In the genomic region with DNA sequence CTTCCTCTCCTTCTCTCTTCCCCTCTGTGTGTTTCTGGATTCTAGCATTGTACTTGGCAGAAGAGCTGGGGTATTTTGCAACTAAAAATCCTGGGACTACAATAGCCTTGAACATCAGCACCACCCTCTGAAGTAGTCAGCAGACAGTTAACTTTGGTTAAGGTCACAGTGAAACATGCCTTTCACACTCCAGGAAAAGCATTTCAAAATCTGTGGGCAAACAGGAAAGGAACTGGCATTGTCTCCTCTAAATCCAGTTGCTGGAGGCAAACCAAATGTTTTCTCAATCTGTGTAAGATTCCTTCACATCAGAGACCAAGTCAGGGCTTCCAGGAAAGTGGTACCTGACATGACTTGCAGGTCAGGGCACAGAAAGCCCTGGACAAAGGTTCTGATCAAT, we compare ENCODE assay signal across 18 mouse cellular contexts.
DNase-seq lines count a peak whose midpoint lies in the region; ATAC-seq and TF ChIP-seq lines count a peak whose summit lies in the region.
"Had no signal": no experiment of that assay in that cellular context is flagged by ENCODE, and none has a peak within 500 bp of the region (broad histone marks: within the 10 kb centered on the region; RNA-seq: fewer than 3 reads in every experiment).

No protein-coding gene starts in this region.

- H3K9me3 ChIP-seq in lung, embryonic 16.5 days (ENCODE audit: control insufficient read depth, low read length) = no peaks in the 10 kb centered on the region
- H3K9me3 ChIP-seq: forebrain, embryonic 13.5 days; G1E; lung, embryonic 15.5 days had no signal

- no peak overlapping the region for H3K4me3 ChIP-seq in lung, embryonic 16.5 days (ENCODE audit: low read length)
- no peak overlapping the region for H3K4me3 ChIP-seq in lung, adult 2 months (replicated peaks; ENCODE audit: extremely low read depth, low read depth, low read length)
- H3K4me3 ChIP-seq: forebrain, embryonic 13.5 days; layer of hippocampus, adult 2 months; lung, embryonic 15.5 days had no signal

- no peak for TF ChIP-seq POLR2A in lung, adult 2 months (IDR thresholded peaks at IDR 0.05; ENCODE audit: borderline replicate concordance, extremely low read depth, low read depth, low read length)

- TF ChIP-seq CTCF in lung, adult 2 months (IDR thresholded peaks at IDR 0.05; ENCODE audit: insufficient read depth, low read length) = no peak

- no peaks in the 10 kb centered on the region for H3K27me3 ChIP-seq in lung, embryonic 16.5 days (ENCODE audit: control insufficient read depth, insufficient read depth, low read depth, low read length)
- H3K27me3 ChIP-seq: forebrain, embryonic 13.5 days; lung, embryonic 15.5 days had no signal

- 0 out of 2 replicates have a peak, but pooled peaks have one; percentile 41 for ATAC-seq in lung, embryonic 16.5 days (ENCODE audit: low read depth)
- ATAC-seq: forebrain, embryonic 13.5 days; hindbrain, embryonic 16.5 days had no signal

- H3K4me2 ChIP-seq in lung, embryonic 16.5 days (ENCODE audit: low read depth, low read length) = no peak overlapping the region
- H3K4me2 ChIP-seq: forebrain, embryonic 13.5 days; lung, embryonic 15.5 days had no signal

- H3K4me1 ChIP-seq in lung, embryonic 16.5 days (replicated peaks; ENCODE audit: control insufficient read depth, insufficient read depth, low read length) = no peaks in the 10 kb centered on the region; the same call in 1 of the 2 replicates
- H3K4me1 ChIP-seq in lung, adult 2 months (ENCODE audit: control insufficient read depth, insufficient read depth, low read length) = peaks cover 3% of the 10 kb centered on the region
- H3K4me1 ChIP-seq: forebrain, embryonic 13.5 days; lung, embryonic 15.5 days had no signal

- peak; percentile 58 for DNase-seq in adrenal gland, adult 8-10 months
- no peak for DNase-seq in adrenal gland, adult 18-20 months (ENCODE audit: low spot score in 2 of 2)
- DNase-seq in lung, adult 2 months = no peak
- DNase-seq in adrenal gland, postnatal 10 days = peak; percentile 57
- peak; percentile 7 for DNase-seq in lung, postnatal 14 days
- no peak for DNase-seq in ovary, adult 18-20 months (ENCODE audit: low spot score)
- DNase-seq: cerebellum, adult 2 months; gastrocnemius, postnatal 14 days; kidney, adult 18-20 months; kidney, postnatal 10 days; layer of hippocampus, postnatal 36 days; thymus, postnatal 36 days had no signal

- no peaks in the 10 kb centered on the region for H3K36me3 ChIP-seq in lung, embryonic 16.5 days (ENCODE audit: control insufficient read depth, insufficient read depth, low read length)
- H3K36me3 ChIP-seq: G1E; lung, embryonic 15.5 days had no signal

- no peak overlapping the region for H3K27ac ChIP-seq in lung, embryonic 16.5 days (ENCODE audit: low read length)
- H3K27ac ChIP-seq: forebrain, embryonic 13.5 days; layer of hippocampus, adult 2 months; lung, embryonic 15.5 days had no signal

- H3K9ac ChIP-seq in lung, embryonic 16.5 days (ENCODE audit: low read length) = no peak overlapping the region
- H3K9ac ChIP-seq: forebrain, embryonic 13.5 days; lung, embryonic 15.5 days had no signal

Comparison
In these comparisons a context has a peak if more than half of its experiments do, and no peak if none do; other contexts are left out.
1. DNase-seq: peak in adrenal gland, adult 8-10 months (single experiment), adrenal gland, postnatal 10 days (single experiment) and lung, postnatal 14 days (single experiment); none in adrenal gland, adult 18-20 months (0 of 2), lung, adult 2 months (single experiment) and ovary, adult 18-20 months (single experiment).